Mouse (Mus musculus): Measurements from ENCODE around the gene Cyp46a1.

The Cyp46a1 gene

GRCm38 (mm10) chr12:108333895-108334445 lies at the start of gene Cyp46a1:
Gene Cyp46a1, plus strand, starts transcription at chr12:108334381.
- in situ Hi-C loops (cut with MseI, MboI) = loop anchor here in 1 of 2 experiments (10.0 kb wide), 1 partner anchor 161 kb away; no protein-coding TSS in a partner anchor

- in situ Hi-C loops (cut with MseI, MboI) = no loop called here
Measured at GRCm38 (mm10) chr12:108284455-108285224, 49.5 kb upstream of the Cyp46a1 start.

- in situ Hi-C loops (cut with MseI, MboI) = no loop called here
Measured at GRCm38 (mm10) chr12:108285225-108286011, 48.8 kb upstream of the Cyp46a1 start.

- in situ Hi-C loops (cut with MseI, MboI) = no loop called here
Measured at GRCm38 (mm10) chr12:108286381-108286780, 47.8 kb upstream of the Cyp46a1 start.

- in situ Hi-C loops (cut with MseI, MboI) = no loop called here
Measured at GRCm38 (mm10) chr12:108287011-108287410, 47.2 kb upstream of the Cyp46a1 start.

- in situ Hi-C loops (cut with MseI, MboI) = no loop called here
Measured at GRCm38 (mm10) chr12:108288127-108288880, 45.9 kb upstream of the Cyp46a1 start.

GRCm38 (mm10) chr12:108292419-108292818 lies 41.8 kb upstream of the Cyp46a1 start:
- in situ Hi-C loops (cut with MseI, MboI) = no loop called here

- in situ Hi-C loops (cut with MseI, MboI) = no loop called here
Measured at GRCm38 (mm10) chr12:108292957-108293356, 41.2 kb upstream of the Cyp46a1 start.

- in situ Hi-C loops (cut with MseI, MboI) = loop anchor here (5.0 kb wide), 2 partner anchors 72 to 87 kb away; no protein-coding TSS in a partner anchor
Measured at GRCm38 (mm10) chr12:108294620-108295019, 39.6 kb upstream of the Cyp46a1 start.

GRCm38 (mm10) chr12:108297033-108297432 lies 37.1 kb upstream of the Cyp46a1 start:
- in situ Hi-C loops (cut with MseI, MboI) = loop anchor here (5.0 kb wide), 2 partner anchors 75 to 90 kb away; no protein-coding TSS in a partner anchor

- in situ Hi-C loops (cut with MseI, MboI) = no loop called here
Measured at GRCm38 (mm10) chr12:108301006-108301405, 33.2 kb upstream of the Cyp46a1 start.

- in situ Hi-C loops (cut with MseI, MboI) = no loop called here
Measured at GRCm38 (mm10) chr12:108303778-108304365, 30.3 kb upstream of the Cyp46a1 start.

- in situ Hi-C loops (cut with MseI, MboI) = no loop called here
Measured at GRCm38 (mm10) chr12:108305172-108305571, 29.0 kb upstream of the Cyp46a1 start.

GRCm38 (mm10) chr12:108305812-108306794 lies 28.1 kb upstream of the Cyp46a1 start, which contains the start of gene Hhipl1:
Gene Hhipl1, plus strand, starts transcription at chr12:108306270.
- in situ Hi-C loops (cut with MseI, MboI) = no loop called here

- in situ Hi-C loops (cut with MseI, MboI) = no loop called here
Measured at GRCm38 (mm10) chr12:108307553-108307952, 26.6 kb upstream of the Cyp46a1 start.

- in situ Hi-C loops (cut with MseI, MboI) = no loop called here
Measured at GRCm38 (mm10) chr12:108308363-108308856, 25.8 kb upstream of the Cyp46a1 start.

- in situ Hi-C loops (cut with MseI, MboI) = no loop called here
Measured at GRCm38 (mm10) chr12:108309116-108309794, 24.9 kb upstream of the Cyp46a1 start.

GRCm38 (mm10) chr12:108310041-108310440 lies 24.1 kb upstream of the Cyp46a1 start:
- in situ Hi-C loops (cut with MseI, MboI) = no loop called here

GRCm38 (mm10) chr12:108310456-108311027 lies 23.6 kb upstream of the Cyp46a1 start:
- in situ Hi-C loops (cut with MseI, MboI) = no loop called here
